Mouse (Mus musculus) spleen, adult 12 weeks (tissue): Measurements from ENCODE around the gene Cacna1e.

ENCODE experiments used
- DNase-seq: peaks from one replicate; pipeline ENCODE4 v3.0.0; 2022; ENCODE audit warnings: low spot score

The Cacna1e gene

DNA sequence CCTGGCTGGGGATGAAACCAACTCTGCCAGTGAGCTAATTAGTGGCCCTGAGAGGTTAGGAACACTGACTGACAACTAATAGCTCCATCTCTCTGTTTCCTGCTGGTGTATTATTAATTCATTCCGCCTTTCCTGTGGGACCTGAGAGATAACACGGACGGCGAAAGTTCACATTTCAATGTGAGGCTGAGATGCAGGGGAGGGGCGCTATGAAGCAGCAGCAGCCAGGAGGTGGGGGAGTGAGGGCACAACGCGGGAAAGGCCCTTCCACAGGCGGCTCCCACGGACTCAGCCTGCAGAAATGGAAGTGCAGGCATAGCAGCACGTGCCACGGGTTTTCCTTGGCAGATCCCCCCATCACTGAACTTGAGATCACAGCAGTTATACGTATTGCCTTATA lies 99.4 kb downstream of the Cacna1e start:
- no peak for DNase-seq

DNA sequence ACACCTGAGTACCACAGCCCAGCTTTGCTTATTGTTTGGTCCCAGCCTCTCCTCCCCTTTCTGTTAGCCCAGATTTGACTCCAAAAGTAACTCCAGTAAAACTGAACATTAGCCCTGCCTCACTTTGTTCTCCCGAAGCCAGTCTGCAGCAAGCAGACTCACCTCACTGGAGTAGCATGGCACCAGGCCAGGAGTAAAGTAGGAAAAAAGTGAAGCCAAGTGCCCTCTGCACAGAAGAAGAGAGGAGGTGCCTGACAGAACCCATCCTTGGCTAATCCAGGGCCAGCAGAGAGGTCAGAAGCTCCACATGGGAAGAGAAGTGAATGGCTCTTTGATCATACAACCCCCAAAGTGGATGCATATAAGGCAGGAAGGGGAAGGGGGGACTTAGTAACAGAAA lies 100.8 kb downstream of the Cacna1e start:
- no peak for DNase-seq

DNA sequence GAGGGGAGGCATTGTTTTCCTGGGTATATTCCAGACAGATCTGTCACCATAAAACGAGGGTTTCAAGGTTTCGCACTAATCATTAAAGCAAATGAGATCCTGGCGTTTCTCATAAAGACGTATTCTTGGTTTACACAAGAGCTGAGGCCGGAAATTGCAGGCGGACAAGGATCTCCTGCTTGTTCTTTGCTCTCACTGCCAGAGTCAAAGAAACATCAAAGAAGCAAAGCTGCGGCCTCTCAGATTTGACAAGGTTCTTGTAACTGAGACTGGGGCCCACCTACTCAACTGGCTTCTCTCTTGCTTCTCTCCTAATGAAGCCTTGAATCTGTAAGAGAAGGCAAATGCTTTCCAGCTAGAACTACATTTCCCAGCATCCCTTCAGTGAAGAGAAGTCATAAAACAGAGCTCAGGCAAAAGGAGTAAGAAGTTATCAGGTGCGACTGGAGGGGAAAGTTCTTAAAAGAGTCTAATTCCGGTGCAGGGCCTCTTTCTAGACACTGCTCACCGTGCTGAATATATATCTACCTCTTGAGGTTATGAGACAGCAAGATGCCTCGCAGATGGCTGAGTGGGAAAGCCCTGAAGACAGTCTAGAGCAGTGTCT lies 104.3 kb downstream of the Cacna1e start:
- DNase-seq: no peak

DNA sequence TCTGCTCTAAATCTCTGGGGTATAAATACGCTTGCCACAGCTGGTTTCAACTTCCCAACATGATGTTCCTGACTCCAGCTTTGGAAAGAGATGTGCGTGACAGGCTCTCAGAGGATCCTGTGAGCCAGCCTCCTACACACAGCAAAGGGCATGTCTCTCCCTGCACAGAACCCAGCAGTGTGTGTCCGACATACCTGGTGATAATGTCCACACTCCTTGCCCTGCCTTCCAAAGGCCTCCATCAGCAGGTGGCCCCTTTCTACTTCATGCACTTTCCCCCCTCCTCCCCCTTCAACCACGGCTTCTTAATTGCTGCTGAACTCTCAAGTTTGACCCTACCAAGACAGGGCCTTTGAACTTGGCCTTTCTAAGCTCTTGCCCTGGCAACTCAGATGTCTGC lies 108.0 kb downstream of the Cacna1e start:
- no peak for DNase-seq

DNA sequence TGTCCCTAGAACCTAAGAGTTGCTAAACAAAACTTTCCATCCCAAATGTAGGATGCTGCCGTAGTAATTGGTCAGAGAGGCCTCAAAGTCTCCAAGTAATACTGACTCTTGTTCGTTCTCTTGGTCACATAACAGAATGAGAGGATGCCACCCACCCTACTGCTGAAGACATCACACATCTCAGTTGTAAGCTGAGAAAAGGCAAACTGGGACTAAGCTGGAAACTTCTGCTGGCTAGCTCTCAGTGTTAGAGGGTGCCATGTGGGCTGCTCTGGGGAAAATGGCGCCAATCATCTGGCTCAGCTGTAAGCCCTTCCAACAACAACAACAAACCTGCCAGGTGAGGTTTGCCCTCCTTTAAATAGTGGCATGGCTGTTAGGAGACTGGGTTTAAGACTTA lies 109.8 kb downstream of the Cacna1e start:
- DNase-seq: no peak

DNA sequence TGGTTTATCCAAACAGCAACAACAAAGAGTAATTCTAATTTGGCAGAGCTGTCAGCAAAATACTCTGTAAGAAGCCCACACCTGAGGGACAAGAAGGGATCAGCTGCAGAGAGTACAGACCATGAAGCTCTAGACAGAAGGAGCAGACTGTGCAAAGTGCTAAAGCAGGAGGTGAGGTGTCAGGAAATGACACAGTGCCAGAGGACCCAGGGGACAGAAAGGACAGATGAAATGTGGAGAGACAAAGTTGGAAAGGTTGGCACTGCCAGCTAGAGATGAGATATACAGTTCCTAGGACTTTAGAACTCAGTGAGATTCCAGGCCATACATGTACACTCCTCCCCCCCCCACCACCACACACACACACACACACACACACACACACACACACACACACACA lies 113.2 kb downstream of the Cacna1e start:
- no peak for DNase-seq

DNA sequence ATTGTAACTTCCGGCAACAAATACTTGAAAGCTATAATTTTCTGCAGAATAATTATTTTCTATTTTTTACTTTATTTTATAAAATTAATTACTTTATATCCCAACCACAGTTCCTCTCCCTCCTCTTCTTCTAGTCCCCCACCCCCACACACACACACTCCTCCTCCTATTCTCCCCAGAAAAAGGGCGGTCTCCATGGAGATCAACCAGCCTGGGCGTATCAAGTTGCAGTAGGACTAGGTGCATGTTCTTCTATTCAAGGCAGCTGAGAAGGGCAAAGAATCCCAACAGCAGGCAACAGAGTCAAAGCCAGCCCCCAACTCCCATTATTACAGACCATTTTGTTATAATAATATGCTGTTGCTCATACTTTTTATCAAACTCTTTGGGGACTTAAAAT lies 113.8 kb downstream of the Cacna1e start:
- DNase-seq: no peak

DNA sequence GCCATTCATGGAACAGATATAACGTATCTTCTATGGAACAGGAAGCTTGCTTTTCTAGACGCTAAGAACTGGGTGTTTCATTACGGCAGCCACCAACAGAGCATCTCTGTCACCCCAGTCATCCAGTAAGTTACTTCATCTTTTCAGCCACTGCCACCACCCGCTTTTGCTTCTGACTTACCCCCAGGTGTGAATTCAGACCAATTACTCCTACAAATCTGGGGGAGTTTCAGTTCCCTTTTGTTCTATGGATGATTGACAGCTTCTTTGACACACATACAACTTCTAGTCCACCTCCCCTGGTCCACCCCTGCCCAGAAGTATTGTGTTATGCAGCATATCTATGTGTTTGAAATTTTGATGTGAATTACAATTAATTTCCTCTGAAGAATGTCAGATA lies 121.2 kb downstream of the Cacna1e start:
- no peak for DNase-seq

DNA sequence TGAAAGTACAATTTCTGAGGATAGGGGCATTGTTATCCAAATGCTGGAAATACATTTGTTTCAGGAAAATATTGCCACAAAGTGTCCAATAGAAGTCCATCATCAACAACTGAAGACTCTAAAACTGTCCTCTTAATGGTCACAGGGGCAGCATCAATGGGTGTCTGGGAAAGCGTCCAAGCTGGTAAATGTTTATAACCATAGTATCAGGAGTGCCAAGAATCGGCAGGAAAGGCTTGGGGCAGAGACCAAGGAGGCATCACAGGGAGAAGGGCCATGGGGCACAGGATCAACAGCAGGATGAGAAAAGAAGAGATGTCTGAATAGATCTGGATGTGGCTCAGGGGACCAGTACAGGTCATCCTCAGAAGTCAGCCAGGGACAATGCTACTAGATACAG lies 132.2 kb downstream of the Cacna1e start:
- DNase-seq: no peak

DNA sequence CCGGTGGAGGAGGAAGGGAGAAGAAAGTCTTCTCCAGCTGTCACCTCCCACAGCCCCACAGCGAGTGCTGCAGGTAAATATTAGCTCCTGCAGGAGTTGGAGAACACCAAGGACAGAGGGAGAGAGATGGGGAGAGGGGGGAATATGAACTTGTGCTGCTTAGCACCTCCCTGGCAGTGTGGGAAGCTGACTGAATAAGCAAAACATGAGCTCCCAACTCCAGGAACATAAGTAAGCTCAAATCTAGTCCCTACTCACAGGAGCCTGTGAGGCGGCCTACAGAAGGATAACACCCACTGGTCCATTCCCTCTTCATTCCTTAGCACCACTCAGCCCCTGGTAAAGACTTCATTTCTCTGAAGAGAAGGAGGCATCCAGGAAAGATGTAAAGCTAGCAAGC lies 135.8 kb downstream of the Cacna1e start:
- DNase-seq: no peak

DNA sequence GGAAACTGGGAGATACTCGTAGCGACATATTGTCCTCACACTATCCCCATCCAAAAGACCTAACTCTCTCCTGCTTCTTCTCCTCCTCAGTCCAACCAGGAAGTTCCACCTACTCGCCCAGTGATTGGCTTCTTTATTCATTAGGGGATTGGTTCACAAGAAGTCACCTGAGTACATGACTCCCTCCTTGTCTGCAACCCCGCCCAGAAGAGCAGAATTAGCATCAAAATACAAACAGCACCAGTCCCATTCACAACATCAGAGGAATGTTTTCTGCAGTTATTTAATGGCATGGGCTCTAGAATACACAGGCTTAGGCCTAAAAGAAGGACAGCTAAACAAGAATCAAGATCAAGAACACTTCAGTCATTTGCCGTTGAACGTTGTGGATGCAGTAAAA lies 139.1 kb downstream of the Cacna1e start:
- DNase-seq: no peak

DNA sequence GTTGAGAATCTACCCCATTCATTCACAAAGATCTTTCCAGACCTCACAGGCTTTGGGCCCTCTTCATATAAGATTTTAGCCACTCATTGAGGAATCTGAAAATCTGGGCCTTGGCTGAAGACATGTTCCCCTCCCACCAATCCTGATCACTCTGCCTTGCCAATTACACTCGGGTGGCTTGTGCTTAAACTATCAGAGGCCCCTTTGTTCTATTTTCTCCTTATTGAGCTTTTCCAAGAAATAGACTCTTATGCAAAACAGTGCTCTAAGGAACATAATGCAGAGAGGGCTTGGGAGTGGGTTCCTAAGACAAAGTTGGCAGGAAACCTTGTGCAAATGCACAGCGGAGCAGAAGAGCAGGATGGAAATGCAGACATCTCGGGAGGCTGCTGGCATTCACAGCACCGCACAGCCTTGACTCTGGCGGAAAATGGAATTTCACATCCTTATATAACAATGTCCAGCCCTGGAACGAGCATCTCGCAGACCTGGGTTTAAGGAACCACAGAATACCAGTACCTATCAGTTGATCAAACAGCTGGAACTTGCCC lies 153.8 kb downstream of the Cacna1e start:
- DNase-seq: no peak

DNA sequence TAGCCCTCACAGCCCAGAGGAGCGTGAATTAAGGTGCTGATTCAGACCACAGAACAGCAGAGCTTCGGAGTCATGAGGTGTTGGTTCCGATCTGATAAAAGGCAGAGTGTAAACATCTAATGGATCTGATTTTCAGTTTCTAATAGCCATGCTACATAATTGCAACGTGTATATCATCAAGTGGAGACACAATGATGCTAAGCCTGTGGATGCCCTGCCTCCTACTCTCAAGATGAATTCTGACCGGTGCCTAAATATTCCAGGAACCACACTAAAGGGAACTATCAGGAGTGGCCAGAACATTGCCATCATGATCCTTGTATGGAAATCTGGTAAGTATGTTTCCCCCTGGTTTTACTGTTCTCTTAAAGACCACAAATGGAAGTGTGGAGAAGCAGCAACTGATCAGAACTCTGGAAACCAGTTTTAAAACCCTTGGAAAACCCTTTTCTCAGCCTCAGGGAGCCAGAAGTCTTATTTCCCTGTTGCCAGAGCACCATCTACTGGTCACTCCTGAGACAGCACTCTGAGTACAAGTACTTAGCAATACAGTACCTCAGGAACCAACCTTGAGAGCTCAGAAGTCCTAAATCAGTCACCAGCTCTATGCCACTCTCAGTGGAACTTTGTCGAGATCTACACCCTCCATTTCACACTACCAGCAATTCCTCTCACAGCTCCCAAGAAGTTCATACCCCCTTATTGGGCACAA lies 154.9 kb downstream of the Cacna1e start:
- no peak for DNase-seq

DNA sequence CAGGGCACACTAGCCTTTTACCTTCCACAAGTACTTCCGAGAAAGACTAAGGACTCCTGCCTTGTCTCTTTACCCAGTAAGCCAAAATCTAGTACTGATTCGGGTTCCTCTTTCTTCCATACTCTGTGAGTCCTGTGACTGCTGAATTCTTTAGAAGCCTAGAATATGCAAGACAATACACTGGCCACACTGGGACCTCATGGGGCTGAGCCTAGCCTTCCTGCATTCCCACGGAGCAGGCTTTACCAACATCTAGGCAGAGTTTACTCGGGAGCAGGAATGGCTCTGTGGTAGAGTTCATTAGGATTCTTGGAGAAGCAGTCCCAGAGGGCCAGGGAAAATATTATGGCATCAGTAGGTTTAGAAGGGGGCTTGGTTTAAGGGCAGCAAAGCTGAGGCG lies 155.6 kb downstream of the Cacna1e start:
- DNase-seq: no peak

DNA sequence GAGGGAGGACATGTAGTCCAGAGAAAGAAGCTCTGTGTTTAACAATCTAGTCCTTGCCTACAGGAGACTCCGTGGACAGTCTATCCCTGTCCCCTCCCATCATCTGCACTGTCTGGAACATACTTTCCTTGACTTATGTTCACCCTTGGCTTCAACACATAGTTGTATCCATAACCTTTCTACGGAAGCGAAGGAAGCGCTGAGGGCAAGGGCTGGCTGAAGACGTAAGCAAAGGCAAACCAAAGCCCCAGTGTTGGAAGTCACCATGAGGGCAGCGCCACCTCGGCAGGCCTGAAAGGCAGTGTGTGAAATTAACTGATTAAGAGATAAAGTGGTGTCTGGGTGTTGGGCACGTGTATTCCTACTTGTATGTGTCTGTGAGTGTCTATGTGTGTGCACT lies 156.6 kb downstream of the Cacna1e start:
- DNase-seq: no peak

DNA sequence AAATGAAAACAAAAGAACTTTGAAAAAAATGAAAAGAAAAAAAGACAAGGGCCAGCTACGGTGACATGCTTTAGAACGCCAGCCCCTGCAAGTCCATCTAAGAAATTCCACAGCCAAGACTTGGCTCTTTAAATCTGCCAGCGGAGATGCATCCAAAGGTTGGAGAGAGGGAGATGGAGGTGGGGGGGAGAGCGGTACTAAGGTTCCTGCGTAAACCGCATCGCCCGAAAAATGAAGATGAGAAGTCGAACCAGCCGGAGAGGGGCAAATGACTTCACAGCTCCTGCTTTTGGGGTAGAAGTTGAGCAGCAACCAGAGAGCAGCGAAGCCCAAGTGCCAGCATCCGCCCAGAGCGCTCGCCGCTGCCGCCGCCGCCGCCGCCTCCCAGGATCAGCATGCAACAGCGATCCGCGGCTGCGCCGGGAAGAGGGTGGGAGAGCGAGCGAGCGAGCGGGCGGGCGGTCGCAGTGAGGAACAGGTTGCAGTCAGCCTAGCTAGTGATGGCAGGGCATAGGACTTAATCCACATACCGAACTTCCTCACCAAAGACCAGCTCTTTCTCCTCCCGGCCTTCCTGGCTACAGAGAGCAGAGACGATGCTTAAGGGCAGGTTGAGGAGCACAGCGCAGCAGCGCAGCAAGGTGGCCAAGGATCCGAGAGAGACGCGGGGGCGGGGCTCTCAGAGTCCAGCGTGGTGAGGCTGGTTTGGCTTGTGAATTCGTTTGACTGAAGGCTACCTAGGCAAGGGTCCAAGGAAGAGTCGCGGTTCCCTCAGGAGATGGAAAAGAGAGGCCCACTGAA lies 157.7 kb downstream of the Cacna1e start:
- DNase-seq: no peak

DNA sequence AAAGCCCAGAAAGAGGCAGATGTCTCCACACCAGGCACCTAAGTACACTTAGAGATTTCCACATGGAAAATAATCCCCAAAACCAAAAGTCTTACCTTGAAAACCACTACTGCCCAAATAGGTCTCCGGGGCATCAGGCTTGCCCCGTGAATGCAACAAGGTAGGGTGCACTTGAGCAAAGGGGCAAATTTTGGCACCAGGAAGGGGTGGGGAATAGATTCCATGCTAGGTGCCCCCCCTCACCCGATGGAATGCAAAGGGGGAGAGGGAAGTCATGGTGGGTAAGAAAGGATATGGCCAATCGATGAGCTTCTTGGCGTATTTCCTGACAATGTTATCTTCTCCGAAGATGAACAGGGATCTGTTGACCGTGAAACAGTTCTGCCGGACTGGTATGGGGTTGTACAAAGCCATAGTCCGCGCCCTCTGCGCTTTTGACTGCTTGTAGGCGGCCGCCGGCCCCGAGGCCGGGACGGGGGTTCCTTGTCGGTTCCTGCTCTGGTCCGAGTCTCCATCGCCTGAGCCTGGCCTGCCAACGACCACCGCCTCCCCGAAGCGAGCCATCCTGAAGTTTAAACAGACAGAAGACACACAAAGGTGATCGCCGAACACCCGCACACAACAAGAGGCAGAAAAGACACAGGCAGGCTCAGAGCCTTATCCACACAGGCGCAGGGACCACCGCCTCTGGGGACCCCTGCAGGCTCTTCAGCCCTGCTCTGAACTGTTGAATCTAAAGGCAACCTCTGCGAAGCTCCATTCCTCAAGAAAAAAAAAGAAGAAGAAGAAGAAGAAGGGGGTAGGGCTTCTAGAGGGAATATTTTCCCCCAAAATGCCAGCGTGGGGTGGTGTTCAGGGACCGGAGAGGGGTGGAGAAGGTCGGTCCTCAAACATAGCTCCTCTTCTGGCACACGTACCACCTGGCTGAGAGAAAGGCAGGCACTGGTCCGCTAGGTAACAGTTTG lies 158.7 kb downstream of the Cacna1e start:
- DNase-seq: no peak

DNA sequence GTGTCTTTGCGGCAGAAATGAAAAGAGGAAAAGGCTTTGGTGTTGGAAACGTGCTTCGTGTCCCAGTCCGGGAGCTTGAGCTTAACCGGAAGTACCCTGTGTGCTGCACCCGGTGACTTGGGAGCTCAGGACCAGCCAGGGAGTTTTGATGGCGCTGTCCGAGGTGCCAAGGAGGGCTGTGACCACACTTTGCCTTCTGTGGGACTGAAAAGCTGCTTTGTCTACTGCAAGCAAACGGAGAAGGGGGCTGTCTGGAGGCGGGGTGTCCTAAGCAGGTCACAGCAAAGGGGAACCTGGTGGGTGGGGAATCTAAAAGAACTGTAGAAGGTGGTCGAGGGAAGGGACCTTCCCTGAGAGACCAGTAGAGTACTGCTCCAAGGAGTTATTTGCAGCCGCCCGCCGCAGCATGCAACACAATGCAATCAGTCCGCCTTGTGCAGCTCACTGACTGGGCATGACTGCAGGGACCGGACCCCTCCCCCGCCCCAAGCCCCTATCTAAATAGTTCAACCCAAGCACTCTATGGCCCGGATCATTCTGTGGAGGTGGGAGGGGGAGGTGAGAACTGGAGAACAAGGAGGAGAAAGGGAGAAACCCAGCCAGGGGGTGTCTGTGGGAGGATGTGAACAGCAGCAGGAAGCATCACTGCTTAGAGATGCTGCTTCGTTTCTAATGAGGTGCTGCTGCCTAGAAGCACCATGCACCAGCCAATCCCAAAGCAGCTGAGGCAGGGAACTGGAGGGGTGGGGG lies 160.6 kb downstream of the Cacna1e start:
- DNase-seq: no peak

DNA sequence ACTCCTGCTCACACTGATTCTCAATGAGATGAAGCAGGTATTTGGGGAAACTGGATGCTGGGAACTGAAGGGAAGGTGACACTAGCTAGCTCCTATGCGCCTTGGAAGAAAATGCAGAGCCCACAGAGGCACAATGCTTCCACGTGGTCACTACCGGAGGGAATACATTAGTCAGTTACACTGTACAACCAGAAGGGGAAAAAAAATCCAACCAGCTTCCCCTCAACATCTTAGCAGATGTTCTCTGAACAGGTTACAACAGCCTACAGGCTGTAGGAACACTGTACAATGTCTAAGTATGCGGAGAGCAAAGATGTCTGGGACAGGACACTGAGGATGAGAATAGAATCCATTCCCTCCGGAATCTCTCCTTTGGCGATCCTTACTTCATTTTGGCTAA lies 161.2 kb downstream of the Cacna1e start:
- no peak for DNase-seq

DNA sequence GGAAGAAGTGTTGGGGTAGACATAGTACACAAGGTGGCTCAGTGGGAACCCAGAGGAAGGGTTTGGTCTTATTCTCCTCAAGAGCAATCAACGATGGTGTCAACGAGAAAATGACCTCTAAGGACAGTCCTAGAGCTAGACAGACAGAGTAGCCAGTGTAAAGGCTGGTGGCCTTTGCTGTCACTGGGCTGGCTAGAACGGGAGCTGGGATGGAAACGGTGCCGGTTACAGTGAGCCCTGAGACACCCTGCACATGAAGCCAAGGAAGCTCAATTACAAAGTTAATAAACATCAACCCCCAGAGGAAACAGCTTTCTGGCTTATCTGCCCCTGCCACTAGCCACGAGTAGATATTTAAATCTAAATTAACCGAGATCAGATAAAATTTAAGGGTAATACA lies 168.7 kb downstream of the Cacna1e start:
- no peak for DNase-seq

DNA sequence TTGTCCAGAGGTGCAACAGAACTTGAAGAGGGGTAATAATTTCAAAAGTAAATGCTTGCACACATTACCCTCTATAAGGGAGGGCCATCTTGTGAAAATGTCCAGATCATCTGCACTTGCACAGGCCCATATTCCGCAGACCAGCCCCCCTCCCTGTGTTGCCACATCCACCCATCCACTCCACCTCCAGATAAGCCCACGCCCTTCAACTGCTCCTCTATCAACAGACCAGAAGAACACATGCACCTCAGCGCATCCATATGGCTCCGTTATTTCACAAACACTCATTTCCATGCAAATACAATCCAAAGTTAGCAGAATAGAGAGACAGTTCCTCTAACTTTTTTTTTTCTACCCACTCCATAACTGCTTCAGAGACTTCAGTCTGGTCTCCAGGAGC lies 171.6 kb downstream of the Cacna1e start:
- no peak for DNase-seq
